8 mouse cellular contexts compared by ENCODE assay signal in genomic region chr1:191327258-191327657, GRCm38 (mm10). TPM values are rescaled to one million over a fixed set of nuclear protein-coding genes. Genes with fewer than 3 reads are reported as not detected.
DNase-seq lines count a peak whose midpoint lies in the region; ATAC-seq and TF ChIP-seq lines count a peak whose summit lies in the region.

No protein-coding gene starts in this region.

- H3K27me3 ChIP-seq in heart, embryonic 14.5 days (ENCODE audit: control insufficient read depth, insufficient read depth, low read length): no peaks in the 10 kb centered on the region
- H3K27me3 ChIP-seq in intestine, embryonic 15.5 days (replicated peaks): no peaks in the 10 kb centered on the region
- H3K27me3 ChIP-seq in midbrain, embryonic 12.5 days: no peaks in the 10 kb centered on the region

- H3K36me3 ChIP-seq in heart, embryonic 14.5 days (ENCODE audit: control insufficient read depth, insufficient read depth, low read length): peaks cover 10% of the 10 kb centered on the region
- no peaks in the 10 kb centered on the region for H3K36me3 ChIP-seq in intestine, embryonic 15.5 days
- H3K36me3 ChIP-seq in midbrain, embryonic 12.5 days: peaks cover 17% of the 10 kb centered on the region

- WGBS in heart, embryonic 14.5 days: 81% methylated on average over 8 of the region's 8 CpGs
- 79% methylated on average over 8 of the region's 8 CpGs for WGBS in intestine, embryonic 15.5 days
- 86% methylated on average over 8 of the region's 8 CpGs for WGBS in midbrain, embryonic 12.5 days

- no peak for ATAC-seq in heart, embryonic 14.5 days (ENCODE audit: insufficient number of reproducible peaks, insufficient read depth, low FRiP score, low read depth)
- no peak for ATAC-seq in intestine, embryonic 15.5 days
- no peak for ATAC-seq in midbrain, embryonic 12.5 days (ENCODE audit: low FRiP score, low read depth)

- no peak for TF ChIP-seq POLR2A in cortical plate, adult 2 months (IDR thresholded peaks at IDR 0.05; ENCODE audit: extremely low read depth, insufficient read depth, low read length)

- no peak overlapping the region for H3K9ac ChIP-seq in heart, embryonic 14.5 days (ENCODE audit: low read length)
- no peak overlapping the region for H3K9ac ChIP-seq in intestine, embryonic 15.5 days
- peak overlapping the region; percentile 81; the same call in 1 of the 2 replicates for H3K9ac ChIP-seq in midbrain, embryonic 12.5 days (replicated peaks)

- H3K9me3 ChIP-seq in heart, embryonic 14.5 days (ENCODE audit: control insufficient read depth, low read length): no peaks in the 10 kb centered on the region
- H3K9me3 ChIP-seq in intestine, embryonic 15.5 days: no peaks in the 10 kb centered on the region
- H3K9me3 ChIP-seq in midbrain, embryonic 12.5 days: no peaks in the 10 kb centered on the region

- peaks cover 10 to 22% of the 10 kb centered on the region in 2 experiments for H3K4me1 ChIP-seq in heart, embryonic 14.5 days (ENCODE audit: control insufficient read depth in 2 of 2, insufficient read depth in 2 of 2, low read length in 2 of 2)
- peaks cover 2% of the 10 kb centered on the region; the same call in 1 of the 2 replicates for H3K4me1 ChIP-seq in cortical plate, adult 2 months (ENCODE audit: control insufficient read depth, insufficient read depth, low read length)
- H3K4me1 ChIP-seq in intestine, embryonic 15.5 days (replicated peaks): peaks cover 23% of the 10 kb centered on the region
- H3K4me1 ChIP-seq in midbrain, embryonic 12.5 days: peaks cover 27% of the 10 kb centered on the region

- no peak overlapping the region for H3K27ac ChIP-seq in heart, embryonic 14.5 days (replicated peaks in 1 of 2; ENCODE audit: control insufficient read depth in 1 of 2, insufficient read depth in 1 of 2, low read depth in 2 of 2, low read length in 2 of 2)
- H3K27ac ChIP-seq in cortical plate, adult 2 months (ENCODE audit: insufficient read depth, low read length): no peak overlapping the region
- H3K27ac ChIP-seq in intestine, embryonic 15.5 days: no peak overlapping the region
- no peak overlapping the region for H3K27ac ChIP-seq in midbrain, embryonic 12.5 days (replicated peaks)

- no peak for TF ChIP-seq CTCF in cortical plate, adult 2 months (IDR thresholded peaks at IDR 0.05; ENCODE audit: extremely low read depth, insufficient read depth, low read length)

- DNase-seq in heart, postnatal 4 days: no peak
- DNase-seq in thymus, postnatal 36 days: no peak
- DNase-seq in spleen, adult 18-20 months: no peak
- no peak for DNase-seq in cerebellum, postnatal 4 days (ENCODE audit: low spot score in 2 of 2)

- H3K4me2 ChIP-seq in heart, embryonic 14.5 days (ENCODE audit: low read length): peak overlapping the region; percentile 97
- peak overlapping the region; percentile 94 for H3K4me2 ChIP-seq in intestine, embryonic 15.5 days (replicated peaks)
- H3K4me2 ChIP-seq in midbrain, embryonic 12.5 days (replicated peaks): peak overlapping the region; percentile 83

- H3K4me3 ChIP-seq in heart, embryonic 14.5 days (ENCODE audit: control insufficient read depth in 1 of 2, insufficient read depth in 1 of 2, low read depth in 1 of 2, low read length in 2 of 2): no peak overlapping the region
- H3K4me3 ChIP-seq in cortical plate, adult 2 months (ENCODE audit: insufficient read depth, low read length): peak overlapping the region; percentile 57; the same call in 1 of the 2 replicates
- H3K4me3 ChIP-seq in intestine, embryonic 15.5 days (replicated peaks): no peak overlapping the region
- H3K4me3 ChIP-seq in midbrain, embryonic 12.5 days: no peak overlapping the region; the same call in 1 of the 2 replicates

RNA-seq across cellular contexts. Expression of gene Tmem206, which starts 1.5 kb away (rescaled TPM):
- 18.5 and 20.9 TPM in 2 replicates for polyA plus RNA-seq in heart, embryonic 14.5 days (2014; fragmentation: Nextera tagmentation; extraction: Ambion mirVana)
- total RNA-seq in heart, postnatal 4 days (2021): 1 to 10 TPM; 5.6 to 6.6 TPM
- 9.9 and 10.3 TPM in 2 replicates for polyA plus RNA-seq in cortical plate, adult 2 months (2012; rRNA removed)
- polyA plus RNA-seq in intestine, embryonic 15.5 days (2015; fragmentation: Nextera tagmentation; extraction: Ambion mirVana): 16.4 and 16.9 TPM in 2 replicates
- polyA plus RNA-seq in midbrain, embryonic 12.5 days (2016; fragmentation: Nextera tagmentation; extraction: Ambion mirVana): 39.3 and 39.6 TPM in 2 replicates

RNA-seq across cellular contexts. Expression of gene Nenf, which starts 9.3 kb away (rescaled TPM):
- polyA plus RNA-seq in heart, embryonic 14.5 days (2014; fragmentation: Nextera tagmentation; extraction: Ambion mirVana): 138 and 157 TPM in 2 replicates
- 100 to 1,000 TPM in 1 of 2 experiments, 10 to 100 TPM in 1; 97.3 to 103 TPM for total RNA-seq in heart, postnatal 4 days (2021)
- 170 and 175 TPM in 2 replicates for polyA plus RNA-seq in cortical plate, adult 2 months (2012; rRNA removed)
- polyA plus RNA-seq in intestine, embryonic 15.5 days (2015; fragmentation: Nextera tagmentation; extraction: Ambion mirVana): 91.3 and 94.3 TPM in 2 replicates
- polyA plus RNA-seq in midbrain, embryonic 12.5 days (2016; fragmentation: Nextera tagmentation; extraction: Ambion mirVana): 77.4 and 77.6 TPM in 2 replicates
